Mouse (Mus musculus) forebrain, embryonic 12.5 days (tissue): ENCODE results near the gene Mfng. TPM values are rescaled to one million over a fixed set of nuclear protein-coding genes. Genes with fewer than 3 reads are reported as not detected.

Experiments used
- ATAC-seq: fragments of 200-750 bp; cut with Nextera tagmentation; 2 replicates; pipeline ENCODE4 v1.8.0; 2017; ENCODE audit warnings: moderate TSS enrichment; ENCODE audit not compliant: low FRiP score
- H3K27ac ChIP-seq: fragments of 300-500 bp; sonication (generic); 2 replicates; pipeline ENCODE4 v1.5.1; 2016; ENCODE audit warnings: mild to moderate bottlenecking
- H3K27me3 ChIP-seq: fragments of 300-500 bp; sonication (generic); 2 replicates; pipeline ENCODE4 v1.6.1; 2016; ENCODE audit warnings: mild to moderate bottlenecking
- H3K36me3 ChIP-seq: fragments of 300-500 bp; sonication (generic); replicated peaks from 2 replicates; pipeline ENCODE4 v1.6.1; 2016; ENCODE audit warnings: mild to moderate bottlenecking
- H3K4me1 ChIP-seq: fragments of 300-500 bp; sonication (generic); 2 replicates; pipeline ENCODE4 v1.6.1; 2016
- H3K4me2 ChIP-seq: fragments of 300-500 bp; sonication (generic); 2 replicates; pipeline ENCODE4 v1.6.1; 2016; ENCODE audit warnings: mild to moderate bottlenecking, moderate library complexity
- H3K4me3 ChIP-seq: fragments of 300-500 bp; sonication (generic); replicated peaks from 2 replicates; pipeline ENCODE4 v1.5.1; 2016; ENCODE audit warnings: mild to moderate bottlenecking
- H3K9ac ChIP-seq: fragments of 300-500 bp; sonication (generic); 2 replicates; pipeline ENCODE4 v1.6.1; 2016; ENCODE audit warnings: mild to moderate bottlenecking
- H3K9me3 ChIP-seq: fragments of 300-500 bp; sonication (generic); 2 replicates; pipeline ENCODE4 v1.6.1; 2016
- WGBS: fragments of 180-500 bp; shearing (Covaris S2); methylation state at CpG from one replicate; pipeline ENCODE4 v1.1.7; 2016; 5-methylcytosine and 5-hydroxymethylcytosine counted together
- polyA plus RNA-seq: library from polyadenylated mRNA; unstranded; fragments of >200 nt; fragmentation: Nextera tagmentation; extraction: Ambion mirVana; gene quantifications from 2 replicates; pipeline ENCODE4 v1.2.1, GENCODE M21; 2016

The Mfng gene
- polyA plus RNA-seq, 1 experiment from 2014 or later: 137 TPM

GRCm38 (mm10) chr15:78771531-78772367, 1.5 kb downstream of the Mfng start:
- peaks cover 69% of the 10 kb centered on the region for H3K4me1 ChIP-seq
- peak overlapping the region; percentile 73 for H3K4me2 ChIP-seq

GRCm38 (mm10) chr15:78770983-78771355, 2.3 kb downstream of the Mfng start:
- 4% methylated on average over 5 of the region's 5 CpGs for WGBS
- H3K9me3 ChIP-seq: no peaks in the 10 kb centered on the region
- peak overlapping the region; percentile 49 for H3K4me3 ChIP-seq
- H3K4me2 ChIP-seq: peak overlapping the region; percentile 73
- H3K36me3 ChIP-seq: peaks cover 33% of the 10 kb centered on the region
- peak overlapping the region; percentile 99 for H3K27ac ChIP-seq
- ATAC-seq: peak; percentile 81
- no peaks in the 10 kb centered on the region for H3K27me3 ChIP-seq
- H3K4me1 ChIP-seq: peaks cover 70% of the 10 kb centered on the region
- peak overlapping the region; percentile 68 for H3K9ac ChIP-seq

More at GRCm38 (mm10) chr15:78771531-78772367, 1.5 kb downstream of the Mfng start:
- ATAC-seq: peak; percentile 19; the same call in 1 of the 2 replicates
- Histone ChIP-seq H3K36me3 (peaks cover 27% of the 10 kb centered on the region), H3K27me3 (no peaks in the 10 kb centered on the region), H3K27ac (peak overlapping the region; percentile 99), H3K9ac (peak overlapping the region; percentile 68), H3K9me3 (no peaks in the 10 kb centered on the region), H3K4me3 (peak overlapping the region; percentile 49)
- 49% methylated on average over 19 of the region's 19 CpGs for WGBS

GRCm38 (mm10) chr15:78770234-78770982, 2.9 kb downstream of the Mfng start:
- Histone ChIP-seq H3K9ac (peak overlapping the region; percentile 68), H3K4me2 (peak overlapping the region; percentile 73), H3K27me3 (no peaks in the 10 kb centered on the region), H3K9me3 (no peaks in the 10 kb centered on the region), H3K4me3 (peak overlapping the region; percentile 49), H3K4me1 (peaks cover 75% of the 10 kb centered on the region), H3K36me3 (peaks cover 38% of the 10 kb centered on the region), H3K27ac (peak overlapping the region; percentile 99)
- no peak for ATAC-seq
- WGBS: 20% methylated on average over 9 of the region's 9 CpGs

- Histone ChIP-seq H3K27me3 (no peaks in the 10 kb centered on the region), H3K9ac (no peak overlapping the region), H3K4me2 (peak overlapping the region; percentile 73), H3K9me3 (no peaks in the 10 kb centered on the region), H3K4me1 (peaks cover 76% of the 10 kb centered on the region), H3K36me3 (peaks cover 48% of the 10 kb centered on the region), H3K27ac (peak overlapping the region; percentile 73; the same call in 1 of the 2 replicates), H3K4me3 (peak overlapping the region; percentile 49; the same call in 1 of the 2 replicates)
- WGBS: 96% methylated on average over 4 of the region's 4 CpGs
- no peak for ATAC-seq
Measured at GRCm38 (mm10) chr15:78769064-78769463, 4.2 kb downstream of the Mfng start.

GRCm38 (mm10) chr15:78763704-78764103, 9.6 kb downstream of the Mfng start:
- Histone ChIP-seq H3K27ac (peak overlapping the region; percentile 83), H3K27me3 (no peaks in the 10 kb centered on the region), H3K4me1 (peaks cover 46% of the 10 kb centered on the region), H3K4me2 (no peak overlapping the region), H3K9ac (no peak overlapping the region), H3K36me3 (peaks cover 86% of the 10 kb centered on the region), H3K9me3 (no peaks in the 10 kb centered on the region), H3K4me3 (no peak overlapping the region)
- ATAC-seq: peak; percentile 7; the same call in 1 of the 2 replicates
- WGBS: 75% methylated on average over 5 of the region's 5 CpGs

GRCm38 (mm10) chr15:78763210-78763609, 10.1 kb downstream of the Mfng start:
- Histone ChIP-seq H3K4me3 (no peak overlapping the region), H3K36me3 (peaks cover 86% of the 10 kb centered on the region), H3K4me1 (peaks cover 41% of the 10 kb centered on the region), H3K27ac (peak overlapping the region; percentile 83), H3K4me2 (no peak overlapping the region), H3K9ac (no peak overlapping the region), H3K27me3 (no peaks in the 10 kb centered on the region), H3K9me3 (no peaks in the 10 kb centered on the region)
- WGBS: 29% methylated on average over 9 of the region's 10 CpGs
- peak; percentile 81 for ATAC-seq

- ATAC-seq: no peak
- no peaks in the 10 kb centered on the region for H3K9me3 ChIP-seq
- H3K36me3 ChIP-seq: peaks cover 87% of the 10 kb centered on the region
- no peak overlapping the region for H3K4me2 ChIP-seq
- WGBS: 86% methylated on average over 13 of the region's 13 CpGs
- peaks cover 28% of the 10 kb centered on the region for H3K4me1 ChIP-seq
- H3K27me3 ChIP-seq: no peaks in the 10 kb centered on the region
- no peak overlapping the region for H3K27ac ChIP-seq
- no peak overlapping the region for H3K9ac ChIP-seq
- no peak overlapping the region for H3K4me3 ChIP-seq
Measured at GRCm38 (mm10) chr15:78761112-78761511, 12.2 kb downstream of the Mfng start.

GRCm38 (mm10) chr15:78758132-78758531, 15.1 kb downstream of the Mfng start:
- WGBS: 90% methylated on average over 6 of the region's 6 CpGs
- Histone ChIP-seq H3K9ac (no peak overlapping the region), H3K27ac (no peak overlapping the region), H3K4me1 (peaks cover 32% of the 10 kb centered on the region), H3K4me2 (no peak overlapping the region), H3K27me3 (no peaks in the 10 kb centered on the region), H3K9me3 (no peaks in the 10 kb centered on the region), H3K4me3 (no peak overlapping the region), H3K36me3 (peaks cover 76% of the 10 kb centered on the region)
- no peak for ATAC-seq

- Histone ChIP-seq H3K4me2 (no peak overlapping the region), H3K9ac (no peak overlapping the region), H3K9me3 (no peaks in the 10 kb centered on the region), H3K36me3 (peaks cover 59% of the 10 kb centered on the region), H3K4me1 (peaks cover 27% of the 10 kb centered on the region), H3K4me3 (no peak overlapping the region), H3K27me3 (no peaks in the 10 kb centered on the region), H3K27ac (peak overlapping the region; percentile 56; the same call in 1 of the 2 replicates)
- WGBS: 85% methylated on average over 12 of the region's 12 CpGs
- no peak for ATAC-seq
Measured at GRCm38 (mm10) chr15:78755966-78756725, 17.1 kb downstream of the Mfng start.

GRCm38 (mm10) chr15:78755226-78755625, 18.0 kb downstream of the Mfng start:
- peaks cover 36% of the 10 kb centered on the region for H3K4me1 ChIP-seq
- H3K27me3 ChIP-seq: no peaks in the 10 kb centered on the region
- peak overlapping the region; percentile 70 for H3K27ac ChIP-seq
- no peaks in the 10 kb centered on the region for H3K9me3 ChIP-seq
- H3K4me2 ChIP-seq: no peak overlapping the region
- WGBS: 86% methylated on average over 3 of the region's 3 CpGs
- peaks cover 50% of the 10 kb centered on the region for H3K36me3 ChIP-seq
- no peak overlapping the region for H3K4me3 ChIP-seq
- no peak for ATAC-seq
- no peak overlapping the region for H3K9ac ChIP-seq

GRCm38 (mm10) chr15:78754144-78754543, 19.1 kb downstream of the Mfng start:
- Histone ChIP-seq H3K4me1 (peaks cover 40% of the 10 kb centered on the region), H3K4me2 (no peak overlapping the region), H3K4me3 (no peak overlapping the region), H3K27ac (peak overlapping the region; percentile 70), H3K9ac (no peak overlapping the region), H3K36me3 (peaks cover 39% of the 10 kb centered on the region), H3K9me3 (no peaks in the 10 kb centered on the region), H3K27me3 (no peaks in the 10 kb centered on the region)
- ATAC-seq: no peak
- WGBS: 88% methylated on average over 5 of the region's 5 CpGs

- H3K4me3 ChIP-seq: no peak overlapping the region
- no peaks in the 10 kb centered on the region for H3K27me3 ChIP-seq
- H3K36me3 ChIP-seq: peaks cover 27% of the 10 kb centered on the region
- no peak overlapping the region for H3K9ac ChIP-seq
- H3K4me2 ChIP-seq: no peak overlapping the region
- H3K9me3 ChIP-seq: no peaks in the 10 kb centered on the region
- no peak overlapping the region; the same call in 1 of the 2 replicates for H3K27ac ChIP-seq
- peaks cover 40% of the 10 kb centered on the region for H3K4me1 ChIP-seq
- no peak for ATAC-seq
Measured at GRCm38 (mm10) chr15:78752991-78753390, 20.3 kb downstream of the Mfng start.
